Comparison of ENCODE assay signal across 13 mouse cellular contexts in genomic region chr19:53838850-53839249, GRCm38 (mm10). TPM values are rescaled to one million over a fixed set of nuclear protein-coding genes. Genes with fewer than 3 reads are reported as not detected.
DNase-seq lines count a peak whose midpoint lies in the region; ATAC-seq and TF ChIP-seq lines count a peak whose summit lies in the region.
"Had no signal": no experiment of that assay in that cellular context is flagged by ENCODE, and none has a peak within 500 bp of the region (broad histone marks: within the 10 kb centered on the region; RNA-seq: fewer than 3 reads in every experiment).

No protein-coding gene starts in this region.

- no peak overlapping the region for H3K4me2 ChIP-seq in forebrain, embryonic 13.5 days
- H3K4me2 ChIP-seq in forebrain, embryonic 11.5 days (ENCODE audit: low read depth, low read length, severe bottlenecking) = no peak overlapping the region
- no peak overlapping the region for H3K4me2 ChIP-seq in lung, postnatal 0 days (replicated peaks; ENCODE audit: low read depth, low read length)
- H3K4me2 ChIP-seq in intestine, embryonic 16.5 days (ENCODE audit: low read depth, low read length) = no peak overlapping the region
- no peak overlapping the region for H3K4me2 ChIP-seq in hindbrain, embryonic 11.5 days (replicated peaks; ENCODE audit: low read depth, low read length)
- H3K4me2 ChIP-seq: liver, embryonic 13.5 days had no signal

- DNase-seq in forebrain, embryonic 11.5 days (ENCODE audit: low spot score) = no peak
- no peak for DNase-seq in lung, postnatal 0 days (ENCODE audit: low spot score)
- DNase-seq in lung, postnatal 4 days = no peak
- DNase-seq in thymus, postnatal 25 days = peak; percentile 42
- DNase-seq in urinary bladder, postnatal 4 days (ENCODE audit: low spot score in 2 of 2) = no peak
- DNase-seq in hindbrain, embryonic 11.5 days (ENCODE audit: low spot score) = no peak
- DNase-seq: B cell, adult 2 months; cerebellum, adult 9-11 months; gastrocnemius, postnatal 14 days; kidney, adult 9 months; liver, embryonic 13.5 days had no signal

- peaks cover 43% of the 10 kb centered on the region for H3K4me1 ChIP-seq in forebrain, embryonic 13.5 days
- peaks cover 4% of the 10 kb centered on the region; the same call in 1 of the 2 replicates for H3K4me1 ChIP-seq in forebrain, embryonic 11.5 days (replicated peaks; ENCODE audit: control insufficient read depth, insufficient read depth, low read length)
- H3K4me1 ChIP-seq in lung, postnatal 0 days (ENCODE audit: insufficient read depth, low read depth, low read length) = no peaks in the 10 kb centered on the region
- peaks cover 12% of the 10 kb centered on the region for H3K4me1 ChIP-seq in intestine, embryonic 16.5 days (ENCODE audit: control insufficient read depth, insufficient read depth, low read length)
- no peaks in the 10 kb centered on the region for H3K4me1 ChIP-seq in hindbrain, embryonic 11.5 days (replicated peaks; ENCODE audit: control insufficient read depth, insufficient read depth, low read length)
- H3K4me1 ChIP-seq: liver, embryonic 13.5 days had no signal

- 73% methylated on average over 9 of the region's 9 CpGs for WGBS in forebrain, embryonic 13.5 days
- WGBS in forebrain, embryonic 11.5 days = 74% methylated on average over 9 of the region's 9 CpGs
- WGBS in lung, postnatal 0 days = 52% methylated on average over 9 of the region's 9 CpGs
- WGBS in intestine, embryonic 16.5 days = 51% methylated on average over 9 of the region's 9 CpGs
- 75% methylated on average over 9 of the region's 9 CpGs for WGBS in hindbrain, embryonic 11.5 days

- no peaks in the 10 kb centered on the region for H3K9me3 ChIP-seq in forebrain, embryonic 13.5 days (replicated peaks)
- H3K9me3 ChIP-seq in forebrain, embryonic 11.5 days (ENCODE audit: control insufficient read depth, low read length) = no peaks in the 10 kb centered on the region
- no peaks in the 10 kb centered on the region for H3K9me3 ChIP-seq in lung, postnatal 0 days (ENCODE audit: low read length)
- no peaks in the 10 kb centered on the region for H3K9me3 ChIP-seq in intestine, embryonic 16.5 days (ENCODE audit: control insufficient read depth, low read length)
- H3K9me3 ChIP-seq in hindbrain, embryonic 11.5 days (ENCODE audit: control insufficient read depth, low read length) = no peaks in the 10 kb centered on the region
- H3K9me3 ChIP-seq: liver, embryonic 13.5 days had no signal

- H3K9ac ChIP-seq in forebrain, embryonic 13.5 days = no peak overlapping the region
- H3K9ac ChIP-seq in forebrain, embryonic 11.5 days (ENCODE audit: low read length) = no peak overlapping the region
- H3K9ac ChIP-seq in lung, postnatal 0 days (replicated peaks; ENCODE audit: low read depth) = no peak overlapping the region
- H3K9ac ChIP-seq in intestine, embryonic 16.5 days (ENCODE audit: low read depth, low read length) = no peak overlapping the region
- no peak overlapping the region for H3K9ac ChIP-seq in hindbrain, embryonic 11.5 days (ENCODE audit: low read depth, low read length)
- H3K9ac ChIP-seq: liver, embryonic 13.5 days had no signal

- no peak for TF ChIP-seq EP300 in lung, postnatal 0 days (IDR thresholded peaks at IDR 0.05)

- peak; percentile 38 for TF ChIP-seq CTCF in lung, postnatal 0 days (IDR thresholded peaks at IDR 0.05)

- H3K27ac ChIP-seq in forebrain, embryonic 13.5 days = peak overlapping the region; percentile 51; the same call in 1 of the 2 replicates
- no peak overlapping the region for H3K27ac ChIP-seq in forebrain, embryonic 11.5 days (ENCODE audit: low read depth, low read length)
- H3K27ac ChIP-seq in lung, postnatal 0 days (ENCODE audit: low read length) = no peak overlapping the region
- no peak overlapping the region for H3K27ac ChIP-seq in intestine, embryonic 16.5 days (ENCODE audit: low read length)
- no peak overlapping the region for H3K27ac ChIP-seq in hindbrain, embryonic 11.5 days (ENCODE audit: low read depth, low read length)
- H3K27ac ChIP-seq: liver, embryonic 13.5 days had no signal

- no peaks in the 10 kb centered on the region for H3K36me3 ChIP-seq in forebrain, embryonic 13.5 days (ENCODE audit: poor library complexity, severe bottlenecking)
- H3K36me3 ChIP-seq in forebrain, embryonic 11.5 days (ENCODE audit: control insufficient read depth, insufficient read depth, low read length) = no peaks in the 10 kb centered on the region
- no peaks in the 10 kb centered on the region for H3K36me3 ChIP-seq in lung, postnatal 0 days (ENCODE audit: insufficient read depth, low read length)
- H3K36me3 ChIP-seq in intestine, embryonic 16.5 days (ENCODE audit: control insufficient read depth, insufficient read depth, low read length) = no peaks in the 10 kb centered on the region
- H3K36me3 ChIP-seq in hindbrain, embryonic 11.5 days (ENCODE audit: control insufficient read depth, insufficient read depth, low read length) = no peaks in the 10 kb centered on the region
- H3K36me3 ChIP-seq: liver, embryonic 13.5 days had no signal

- H3K4me3 ChIP-seq in forebrain, embryonic 13.5 days = no peak overlapping the region
- no peak overlapping the region for H3K4me3 ChIP-seq in forebrain, embryonic 11.5 days (ENCODE audit: low read depth, low read length)
- no peak overlapping the region for H3K4me3 ChIP-seq in lung, postnatal 0 days (ENCODE audit: low read depth, low read length)
- no peak overlapping the region for H3K4me3 ChIP-seq in intestine, embryonic 16.5 days (ENCODE audit: low read length)
- no peak overlapping the region for H3K4me3 ChIP-seq in hindbrain, embryonic 11.5 days (ENCODE audit: low read depth, low read length)
- H3K4me3 ChIP-seq: liver, embryonic 13.5 days had no signal

- ATAC-seq in forebrain, embryonic 13.5 days = no peak
- ATAC-seq in forebrain, embryonic 11.5 days (replicated peaks; ENCODE audit: low FRiP score) = no peak
- ATAC-seq in lung, postnatal 0 days = no peak; the same call in 1 of the 2 replicates
- ATAC-seq in intestine, embryonic 16.5 days = 0 out of 2 replicates have a peak, but pooled peaks have one; percentile 50
- no peak for ATAC-seq in hindbrain, embryonic 11.5 days (ENCODE audit: low FRiP score)

- no peaks in the 10 kb centered on the region for H3K27me3 ChIP-seq in forebrain, embryonic 13.5 days
- H3K27me3 ChIP-seq in forebrain, embryonic 11.5 days (ENCODE audit: control insufficient read depth, insufficient read depth, low read length) = no peaks in the 10 kb centered on the region
- no peaks in the 10 kb centered on the region for H3K27me3 ChIP-seq in lung, postnatal 0 days (replicated peaks; ENCODE audit: insufficient read depth, low read length)
- no peaks in the 10 kb centered on the region for H3K27me3 ChIP-seq in intestine, embryonic 16.5 days (replicated peaks; ENCODE audit: control insufficient read depth, insufficient read depth, low read length)
- H3K27me3 ChIP-seq in hindbrain, embryonic 11.5 days (ENCODE audit: control insufficient read depth, insufficient read depth, low read length) = no peaks in the 10 kb centered on the region
- H3K27me3 ChIP-seq: liver, embryonic 13.5 days had no signal

RNA-seq across cellular contexts. Expression of gene Pdcd4, which starts 53.2 kb away (rescaled TPM):
- polyA plus RNA-seq in forebrain, embryonic 13.5 days (2015; fragmentation: Nextera tagmentation; extraction: Ambion mirVana) = 110 and 115 TPM in 2 replicates
- 84.0 and 90.6 TPM in 2 replicates for polyA plus RNA-seq in forebrain, embryonic 11.5 days (2014; fragmentation: Nextera tagmentation; extraction: Ambion mirVana)
- polyA plus RNA-seq in lung, postnatal 0 days (2015; fragmentation: Nextera tagmentation; extraction: Ambion mirVana) = 64.6 and 68.9 TPM in 2 replicates
- 65.7 and 72.7 TPM in 2 replicates for polyA plus RNA-seq in intestine, embryonic 16.5 days (2015; fragmentation: Nextera tagmentation; extraction: Ambion mirVana)
- 66.9 and 82.4 TPM in 2 replicates for polyA plus RNA-seq in hindbrain, embryonic 11.5 days (2014; fragmentation: Nextera tagmentation; extraction: Ambion mirVana)
